Mouse (Mus musculus) megakaryocyte-erythroid progenitor cell, adult 5 weeks (primary cell): ENCODE data around the gene Tex36. TPM values are rescaled to one million over a fixed set of nuclear protein-coding genes. Genes with fewer than 3 reads are reported as not detected.

ENCODE experiments used
- polyA plus RNA-seq: library from polyadenylated mRNA; stranded (reverse); fragments of >175 nt; gene quantifications from 2 replicates; pipeline ENCODE4 v1.2.3, GENCODE M21; 2012

Gene Tex36
- not detected in 2 replicates for polyA plus RNA-seq

DNA sequence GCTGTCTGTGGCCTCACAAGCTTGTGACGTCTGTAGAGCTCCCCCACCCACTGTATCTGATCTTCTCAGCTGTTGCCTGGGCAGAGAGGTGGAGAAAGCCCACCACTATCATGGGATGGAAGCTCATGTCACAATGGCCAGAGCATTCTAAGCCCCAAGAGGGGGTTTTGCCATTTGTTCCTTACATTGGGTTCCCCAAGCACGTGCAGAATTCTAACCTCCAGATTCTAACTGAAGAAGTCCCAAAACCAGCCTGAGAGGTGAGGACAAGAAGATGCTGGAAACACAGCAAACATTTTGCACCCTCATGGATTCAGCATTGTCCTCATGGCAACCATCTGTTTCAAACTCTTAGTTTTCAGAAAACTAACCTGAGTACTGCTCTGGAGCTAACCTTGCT, at the start of gene Tex36:
Gene Tex36 (minus strand): TSS at position 101 of the 400 bp plus-strand sequence.

DNA sequence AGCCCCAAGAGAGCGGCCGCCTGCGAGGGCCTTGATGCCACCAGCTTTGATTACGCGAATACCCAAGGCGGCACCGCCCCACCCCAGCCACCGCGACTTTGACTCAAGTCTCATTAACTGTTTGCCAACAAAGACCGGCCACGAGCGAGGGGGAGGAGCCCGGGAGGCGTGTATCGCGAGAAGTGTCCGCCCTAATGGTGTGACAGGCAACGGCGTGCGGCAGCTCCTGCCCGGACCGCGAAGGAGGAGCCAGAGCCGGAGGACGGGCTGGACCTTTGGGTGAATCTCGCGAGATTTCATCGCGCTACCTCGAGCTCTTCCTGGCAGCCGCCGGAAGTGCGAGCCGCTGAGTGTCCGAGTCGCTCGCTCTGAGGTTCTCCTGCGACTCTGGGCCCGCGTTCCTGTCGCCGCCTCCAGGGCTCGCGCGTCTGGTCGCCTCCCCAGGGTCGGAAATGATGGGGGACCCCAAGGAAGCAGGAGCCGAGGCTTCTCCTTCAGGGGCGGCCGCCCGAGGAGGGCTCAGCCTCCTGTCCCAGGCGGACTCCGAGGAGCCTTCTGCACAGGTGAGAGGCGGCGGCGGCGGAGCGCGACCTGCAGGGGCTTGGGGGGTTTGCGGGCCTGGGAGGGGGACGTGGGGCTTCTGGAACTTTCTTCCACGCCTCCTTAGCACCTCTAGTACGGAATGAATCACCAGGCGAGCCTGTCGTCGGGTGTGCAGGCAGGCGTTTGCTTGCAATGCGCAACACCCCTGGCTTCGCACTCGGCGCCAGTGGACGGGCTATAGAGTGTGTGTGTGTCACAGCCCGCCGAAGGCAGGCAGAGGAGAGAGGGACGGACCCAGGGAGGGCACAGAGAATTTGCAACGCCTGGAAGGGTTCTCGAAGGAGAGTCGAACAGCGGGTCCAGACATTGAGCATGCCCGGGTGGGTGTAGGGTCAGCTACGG, 35.7 kb upstream of the Tex36 start, which contains the start of gene Edrf1:
Gene Edrf1 (plus strand): TSS at position 183 of the 945 bp plus-strand sequence.

Other genes with a start within 250 kb of the Tex36 start
- 2.9 and 3.2 TPM in 2 replicates for gene Edrf1, start 35.4 kb upstream of the Tex36 start, polyA plus RNA-seq
- not detected in 2 replicates for gene Mmp21, start 77.9 kb upstream of the Tex36 start, polyA plus RNA-seq
- gene Bccip, start 107.2 kb upstream of the Tex36 start, polyA plus RNA-seq, result 93.9 and 145 TPM in 2 replicates
- 2.2 and 3.4 TPM in 2 replicates for gene Uros, start 107.9 kb upstream of the Tex36 start, polyA plus RNA-seq
- not detected in 2 replicates for gene Fank1, start 174.7 kb upstream of the Tex36 start, polyA plus RNA-seq
- gene Dhx32, start 180.6 kb upstream of the Tex36 start, polyA plus RNA-seq, result 6.1 and 6.8 TPM in 2 replicates